In genomic region chr1:55088611-55089497, GRCm38 (mm10) we compare ENCODE assay signal across 7 mouse cellular contexts. TPM values are rescaled to one million over a fixed set of nuclear protein-coding genes. Genes with fewer than 3 reads are reported as not detected.
A peak's percentile ranks its signal among the peaks of the same experiment; 100 is the strongest.
DNase-seq lines count a peak whose midpoint lies in the region; ATAC-seq and TF ChIP-seq lines count a peak whose summit lies in the region.

No protein-coding gene starts in this region.

- H3K4me2 ChIP-seq in forebrain, embryonic 12.5 days = peak overlapping the region; percentile 86
- H3K4me2 ChIP-seq in limb, embryonic 13.5 days (replicated peaks) = peak overlapping the region; percentile 78
- peak overlapping the region; percentile 86 for H3K4me2 ChIP-seq in stomach, embryonic 16.5 days (ENCODE audit: low read depth, low read length)

- TF ChIP-seq CTCF in spleen, adult 2 months (IDR thresholded peaks at IDR 0.05; ENCODE audit: extremely low read depth, insufficient read depth, insufficient read length, insufficient replicate concordance) = no peak

- WGBS in spleen, adult 2 months = 7% methylated on average over 16 of the region's 16 CpGs
- 6% methylated on average over 16 of the region's 16 CpGs for WGBS in forebrain, embryonic 12.5 days
- 7% methylated on average over 16 of the region's 16 CpGs for WGBS in limb, embryonic 13.5 days
- 5% methylated on average over 16 of the region's 16 CpGs for WGBS in stomach, embryonic 16.5 days

- peak overlapping the region; percentile 89 for H3K4me3 ChIP-seq in spleen, adult 2 months (ENCODE audit: extremely low read depth, insufficient read depth, insufficient read length)
- H3K4me3 ChIP-seq in forebrain, embryonic 12.5 days (replicated peaks) = peak overlapping the region; percentile 89
- H3K4me3 ChIP-seq in limb, embryonic 13.5 days = peak overlapping the region; percentile 91
- H3K4me3 ChIP-seq in stomach, embryonic 16.5 days (replicated peaks; ENCODE audit: low read length) = peak overlapping the region; percentile 96

- no peak for TF ChIP-seq POLR2A in spleen, adult 2 months (IDR thresholded peaks at IDR 0.05; ENCODE audit: low read depth, low read length)

- no peak for ATAC-seq in forebrain, embryonic 12.5 days (ENCODE audit: low FRiP score)
- no peak for ATAC-seq in limb, embryonic 13.5 days (ENCODE audit: low FRiP score, low read depth)
- no peak for ATAC-seq in stomach, embryonic 16.5 days (ENCODE audit: insufficient read depth, low FRiP score)

- H3K27ac ChIP-seq in spleen, adult 2 months (ENCODE audit: insufficient read depth, low read length) = peak overlapping the region; percentile 91
- H3K27ac ChIP-seq in forebrain, embryonic 12.5 days = peak overlapping the region; percentile 96
- peak overlapping the region; percentile 92 for H3K27ac ChIP-seq in limb, embryonic 13.5 days
- peak overlapping the region; percentile 98 for H3K27ac ChIP-seq in stomach, embryonic 16.5 days (ENCODE audit: low read length)

- no peaks in the 10 kb centered on the region for H3K27me3 ChIP-seq in spleen, adult 2 months (ENCODE audit: control insufficient read depth, insufficient read depth, low read length)
- no peaks in the 10 kb centered on the region for H3K27me3 ChIP-seq in forebrain, embryonic 12.5 days
- no peaks in the 10 kb centered on the region for H3K27me3 ChIP-seq in limb, embryonic 13.5 days
- no peaks in the 10 kb centered on the region for H3K27me3 ChIP-seq in stomach, embryonic 16.5 days (ENCODE audit: control insufficient read depth, insufficient read depth, low read length)

- peaks cover 7% of the 10 kb centered on the region for H3K36me3 ChIP-seq in spleen, adult 2 months (ENCODE audit: control insufficient read depth, insufficient read depth, low read length)
- peaks cover 32% of the 10 kb centered on the region for H3K36me3 ChIP-seq in forebrain, embryonic 12.5 days (replicated peaks)
- H3K36me3 ChIP-seq in limb, embryonic 13.5 days = peaks cover 49% of the 10 kb centered on the region
- peaks cover 18% of the 10 kb centered on the region for H3K36me3 ChIP-seq in stomach, embryonic 16.5 days (ENCODE audit: control insufficient read depth, insufficient read depth, low read length)

- no peaks in the 10 kb centered on the region for H3K9me3 ChIP-seq in forebrain, embryonic 12.5 days
- H3K9me3 ChIP-seq in limb, embryonic 13.5 days = no peaks in the 10 kb centered on the region
- H3K9me3 ChIP-seq in stomach, embryonic 16.5 days (replicated peaks; ENCODE audit: control insufficient read depth, low read length) = no peaks in the 10 kb centered on the region

- peaks cover 2% of the 10 kb centered on the region for H3K4me1 ChIP-seq in spleen, adult 2 months (ENCODE audit: control insufficient read depth, insufficient read depth, insufficient read length)
- peaks cover 48% of the 10 kb centered on the region for H3K4me1 ChIP-seq in forebrain, embryonic 12.5 days
- H3K4me1 ChIP-seq in limb, embryonic 13.5 days = peaks cover 40% of the 10 kb centered on the region
- H3K4me1 ChIP-seq in stomach, embryonic 16.5 days (ENCODE audit: control insufficient read depth, insufficient read depth, low read length) = peaks cover 28% of the 10 kb centered on the region

- peak overlapping the region; percentile 93 for H3K9ac ChIP-seq in forebrain, embryonic 12.5 days
- H3K9ac ChIP-seq in limb, embryonic 13.5 days = peak overlapping the region; percentile 94
- H3K9ac ChIP-seq in stomach, embryonic 16.5 days (ENCODE audit: low read length) = peak overlapping the region; percentile 98

- no peak for DNase-seq in spleen, adult 2 months (ENCODE audit: low read depth in 1 of 2, low spot score in 2 of 2)
- DNase-seq in spleen, postnatal 36 days (ENCODE audit: low spot score in 2 of 2) = no peak
- no peak for DNase-seq in urinary bladder, postnatal 10 days (ENCODE audit: low spot score)
- no peak for DNase-seq in testis, postnatal 14 days (ENCODE audit: low spot score)

RNA-seq across cellular contexts. Expression of gene Hspd1, which starts 0.8 kb away (rescaled TPM):
- polyA plus RNA-seq in spleen, adult 2 months (2012; rRNA removed) = 9.2 and 9.4 TPM in 2 replicates
- 398 and 406 TPM in 2 replicates for polyA plus RNA-seq in forebrain, embryonic 12.5 days (2016; fragmentation: Nextera tagmentation; extraction: Ambion mirVana)
- 332 and 346 TPM in 2 replicates for polyA plus RNA-seq in limb, embryonic 13.5 days (2015; fragmentation: Nextera tagmentation; extraction: Ambion mirVana)
- polyA plus RNA-seq in stomach, embryonic 16.5 days (2015; fragmentation: Nextera tagmentation; extraction: Ambion mirVana) = 382 and 410 TPM in 2 replicates

RNA-seq across cellular contexts. Expression of gene Hspe1, which starts 0.9 kb away (rescaled TPM):
- polyA plus RNA-seq in spleen, adult 2 months (2012; rRNA removed) = 11.1 and 14.1 TPM in 2 replicates
- polyA plus RNA-seq in forebrain, embryonic 12.5 days (2016; fragmentation: Nextera tagmentation; extraction: Ambion mirVana) = 423 and 430 TPM in 2 replicates
- 382 and 414 TPM in 2 replicates for polyA plus RNA-seq in limb, embryonic 13.5 days (2015; fragmentation: Nextera tagmentation; extraction: Ambion mirVana)
- 364 and 480 TPM in 2 replicates for polyA plus RNA-seq in stomach, embryonic 16.5 days (2015; fragmentation: Nextera tagmentation; extraction: Ambion mirVana)

RNA-seq across cellular contexts. Expression of gene Coq10b, which starts 36.3 kb away (rescaled TPM):
- polyA plus RNA-seq in spleen, adult 2 months (2012; rRNA removed) = 3.1 and 3.3 TPM in 2 replicates
- polyA plus RNA-seq in forebrain, embryonic 12.5 days (2016; fragmentation: Nextera tagmentation; extraction: Ambion mirVana) = 31.0 and 31.3 TPM in 2 replicates
- polyA plus RNA-seq in limb, embryonic 13.5 days (2015; fragmentation: Nextera tagmentation; extraction: Ambion mirVana) = 22.1 TPM in 2 replicates
- 22.0 and 24.4 TPM in 2 replicates for polyA plus RNA-seq in stomach, embryonic 16.5 days (2015; fragmentation: Nextera tagmentation; extraction: Ambion mirVana)

RNA-seq across cellular contexts. Expression of gene Mob4, which starts 42.2 kb away (rescaled TPM):
- polyA plus RNA-seq in spleen, adult 2 months (2012; rRNA removed) = 3.5 and 3.9 TPM in 2 replicates
- 148 and 157 TPM in 2 replicates for polyA plus RNA-seq in forebrain, embryonic 12.5 days (2016; fragmentation: Nextera tagmentation; extraction: Ambion mirVana)
- polyA plus RNA-seq in limb, embryonic 13.5 days (2015; fragmentation: Nextera tagmentation; extraction: Ambion mirVana) = 158 and 171 TPM in 2 replicates
- 153 TPM in 2 replicates for polyA plus RNA-seq in stomach, embryonic 16.5 days (2015; fragmentation: Nextera tagmentation; extraction: Ambion mirVana)

Comparison
In these comparisons a context has a peak if more than half of its experiments do, and no peak if none do; other contexts are left out.
1. RNA of gene Hspd1, which starts 0.8 kb away (polyA plus RNA-seq): 382 to 410 TPM in stomach, embryonic 16.5 days, 398 to 406 TPM in forebrain, embryonic 12.5 days and 332 to 346 TPM in limb, embryonic 13.5 days; 9.2 to 9.4 TPM in spleen, adult 2 months; every median in the first group is over 10 times any median in the second.
2. RNA of gene Hspe1, which starts 0.9 kb away (polyA plus RNA-seq): 364 to 480 TPM in stomach, embryonic 16.5 days, 423 to 430 TPM in forebrain, embryonic 12.5 days and 382 to 414 TPM in limb, embryonic 13.5 days; 11.1 to 14.1 TPM in spleen, adult 2 months; every median in the first group is over 10 times any median in the second.
3. Peak in every context shown above with its lines, with median percentiles within 50 percentile points of each other: H3K27ac ChIP-seq, H3K4me3 ChIP-seq, H3K4me2 ChIP-seq and H3K9ac ChIP-seq.